Mouse (Mus musculus) spleen, adult 2 months (tissue): ENCODE results near the gene N4bp3. TPM values are rescaled to one million over a fixed set of nuclear protein-coding genes. Genes with fewer than 3 reads are reported as not detected.
"Not testable (repeated sequence)": the region's sequence is repeated elsewhere in the genome, so short reads cannot be mapped to it uniquely, and the experiment has no call there.

ENCODE experiments used
- DNase-seq, 2 experiments: peaks; one replicate each; pipeline versions ENCODE4 v3.0.0 to v3.0.0-alpha.2; 2012 to 2021; ENCODE audit warnings: low spot score in 2 of 2, low read depth in 1 of 2
- H3K27ac ChIP-seq: fragments of 200-500 bp; 2 replicates; pipeline ENCODE4 v1.5.1; 2012; ENCODE audit warnings: low read length, inconsistent platforms; ENCODE audit not compliant: insufficient read depth
- H3K27me3 ChIP-seq: fragments of 200-500 bp; 2 replicates; pipeline ENCODE4 v1.6.1; 2012; ENCODE audit warnings: mild to moderate bottlenecking, moderate library complexity, low read length, inconsistent platforms; ENCODE audit not compliant: control insufficient read depth, insufficient read depth
- H3K36me3 ChIP-seq: fragments of 200-500 bp; 2 replicates; pipeline ENCODE4 v1.6.1; 2012; ENCODE audit warnings: mild to moderate bottlenecking, low read length, inconsistent platforms; ENCODE audit not compliant: control insufficient read depth, insufficient read depth
- H3K4me1 ChIP-seq: fragments of 200-500 bp; 2 replicates; pipeline ENCODE4 v1.6.1; 2011; ENCODE audit warnings: inconsistent platforms; ENCODE audit not compliant: control insufficient read depth, insufficient read depth, insufficient read length
- H3K4me3 ChIP-seq: fragments of 200-500 bp; 2 replicates; pipeline ENCODE4 v1.5.1; 2011; ENCODE audit warnings: mild to moderate bottlenecking, inconsistent platforms; ENCODE audit not compliant: insufficient read depth, insufficient read length; ENCODE audit errors: extremely low read depth
- CTCF ChIP-seq: fragments of 200-500 bp; IDR thresholded peaks from 2 replicates; pipeline ENCODE4 v1.5.1; 2011; ENCODE audit warnings: mild to moderate bottlenecking, inconsistent platforms; ENCODE audit not compliant: insufficient read depth, insufficient read length, insufficient replicate concordance; ENCODE audit errors: extremely low read depth
- POLR2A ChIP-seq: fragments of 200-500 bp; IDR thresholded peaks from 2 replicates; pipeline ENCODE4 v1.6.1; 2011; ENCODE audit warnings: low read depth, low read length, inconsistent platforms
- WGBS: fragments of 180-500 bp; shearing (Covaris S2); methylation state at CpG from one replicate; pipeline ENCODE4 v1.1.7; 2018; 5-methylcytosine and 5-hydroxymethylcytosine counted together
- polyA plus RNA-seq: library from polyadenylated mRNA; depleted of rRNA; stranded (reverse); fragments of >200 nt; gene quantifications from 2 replicates; pipeline ENCODE4 v1.2.3, GENCODE M21; 2012

The N4bp3 gene
- polyA plus RNA-seq, 1 experiment, result 11.3 TPM

DNA sequence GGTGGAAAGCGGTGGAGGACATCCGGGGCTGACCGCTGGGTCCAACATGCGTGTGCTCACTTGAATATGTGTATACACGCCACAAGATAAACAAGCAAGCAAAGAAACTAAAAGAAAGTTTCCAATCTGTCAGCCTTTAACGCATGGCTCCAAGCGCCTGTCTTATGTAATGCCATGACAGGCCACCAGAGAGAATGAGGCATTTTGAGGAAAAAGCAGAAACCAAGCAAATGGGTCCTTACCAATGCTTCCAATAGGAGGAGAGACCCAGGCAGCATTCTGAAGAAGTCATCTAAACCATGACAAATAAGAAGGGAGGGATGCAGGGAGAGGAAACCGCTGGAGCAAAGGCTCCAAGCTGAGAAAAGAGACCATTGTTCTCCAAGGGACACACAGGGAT, 36.4 kb downstream of the N4bp3 start:
- WGBS, result 93% methylated on average over 8 of the region's 8 CpGs
- H3K4me1 ChIP-seq, result peaks cover 2% of the 10 kb centered on the region; the same call in 1 of the 2 replicates
- no peak overlapping the region for H3K4me3 ChIP-seq

GRCm38 (mm10) chr11:51609940-51610339, 40.7 kb downstream of the N4bp3 start:
- not testable (repeated sequence) for H3K4me1 ChIP-seq, H3K36me3 ChIP-seq, DNase-seq, H3K4me3 ChIP-seq, H3K27me3 ChIP-seq, H3K27ac ChIP-seq
- WGBS, result 70% methylated on average over 5 of the region's 5 CpGs

More for the DNA sequence above, 36.4 kb downstream of the N4bp3 start:
- DNase-seq, result no peak
- TF ChIP-seq CTCF (no peak), POLR2A (no peak)
- no peaks in the 10 kb centered on the region for H3K27me3 ChIP-seq
- H3K27ac ChIP-seq, result no peak overlapping the region
- no peaks in the 10 kb centered on the region for H3K36me3 ChIP-seq

GRCm38 (mm10) chr11:51609266-51609909, 41.3 kb downstream of the N4bp3 start:
- peaks cover 3% of the 10 kb centered on the region; the same call in 1 of the 2 replicates for H3K4me1 ChIP-seq
- H3K27ac ChIP-seq, result no peak overlapping the region
- no peak for TF ChIP-seq POLR2A
- TF ChIP-seq CTCF, result no peak
- WGBS, result 68% methylated on average over 3 of the region's 3 CpGs
- no peak overlapping the region for H3K4me3 ChIP-seq
- no peak for DNase-seq
- peaks cover 5% of the 10 kb centered on the region for H3K36me3 ChIP-seq
- H3K27me3 ChIP-seq, result no peaks in the 10 kb centered on the region

DNA sequence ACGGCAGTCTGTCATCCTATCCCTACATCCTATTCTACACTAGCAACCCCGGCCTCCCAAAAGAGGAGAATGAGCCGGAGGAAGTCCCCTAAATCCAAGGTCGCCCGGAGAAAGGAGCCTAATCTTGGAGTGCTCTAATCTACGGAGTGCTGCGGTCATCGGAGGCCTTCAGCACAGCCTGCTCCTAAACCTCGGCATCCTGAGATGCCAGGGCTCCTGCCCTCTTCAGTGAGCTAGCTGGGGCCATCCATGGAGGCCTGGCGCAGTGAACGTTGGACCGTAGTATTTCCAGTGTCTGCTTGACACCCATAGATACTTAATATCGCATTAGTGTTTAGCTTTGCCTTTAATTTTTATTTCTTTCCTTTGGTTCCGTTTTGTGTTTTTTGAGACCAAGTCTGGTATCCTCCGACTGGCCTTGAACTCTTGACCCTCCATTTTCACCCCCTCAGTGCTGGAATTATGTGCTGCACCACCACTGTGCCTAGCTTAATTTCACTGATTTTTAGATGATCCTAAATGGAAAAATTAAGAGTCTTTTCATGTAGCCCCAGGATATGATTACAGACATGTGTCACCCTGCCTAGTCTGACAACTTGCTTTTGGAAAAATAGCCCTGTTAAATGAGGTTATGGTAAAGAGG, 43.4 kb downstream of the N4bp3 start:
- peaks cover 21% of the 10 kb centered on the region for H3K36me3 ChIP-seq
- no peak for TF ChIP-seq CTCF
- peaks cover 3% of the 10 kb centered on the region; the same call in 1 of the 2 replicates for H3K4me1 ChIP-seq
- no peak for DNase-seq
- no peaks in the 10 kb centered on the region for H3K27me3 ChIP-seq
- peak overlapping the region; percentile 85 for H3K4me3 ChIP-seq
- WGBS, result 6% methylated on average over 15 of the region's 15 CpGs
- peak overlapping the region; percentile 82 for H3K27ac ChIP-seq

DNA sequence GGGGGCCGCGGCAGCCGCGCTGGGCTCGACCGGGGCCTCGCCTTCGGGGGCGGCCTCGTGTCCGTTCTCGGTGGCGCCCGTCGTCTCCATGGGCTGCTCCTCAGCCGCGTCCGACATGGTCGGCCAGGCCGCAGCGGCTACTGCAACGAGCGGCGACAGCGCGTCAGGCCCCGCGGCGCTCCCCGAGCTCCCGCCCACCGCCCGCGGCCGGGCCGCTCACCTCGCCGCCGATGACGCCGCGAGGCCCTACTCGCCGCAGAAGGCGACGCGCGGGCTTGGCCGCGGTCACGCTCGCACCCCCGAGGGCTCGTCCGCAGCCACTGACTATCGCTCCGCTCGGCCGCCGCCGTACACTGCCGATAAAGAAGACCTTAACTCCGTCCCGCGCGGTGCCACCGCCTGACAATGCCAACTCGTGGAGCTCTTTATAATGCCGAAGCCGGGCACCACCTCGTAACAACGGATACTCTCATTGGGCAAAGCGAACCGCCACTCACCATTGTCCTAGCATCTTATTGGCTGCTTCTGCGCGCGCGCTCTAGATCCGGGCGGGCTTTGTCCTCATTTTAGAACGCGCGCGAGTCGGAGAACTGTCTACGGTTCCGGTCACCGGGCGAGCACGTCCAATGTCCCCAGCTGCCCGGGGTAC, 44.1 kb downstream of the N4bp3 start, which contains the start of gene Hnrnpab:
TSS of gene Hnrnpab (minus strand) at position 401 of the 649 bp plus-strand sequence.
- H3K4me1 ChIP-seq, result peaks cover 3% of the 10 kb centered on the region; the same call in 1 of the 2 replicates
- DNase-seq, result peak; percentile 94 to 95
- no peak for TF ChIP-seq CTCF
- peak; percentile 99 for TF ChIP-seq POLR2A
- H3K27me3 ChIP-seq, result no peaks in the 10 kb centered on the region
- WGBS, result under 1% methylated on average over 91 of the region's 91 CpGs
- H3K4me3 ChIP-seq, result peak within 1 kb of the TSS; percentile 100
- H3K27ac ChIP-seq, result peak within 1 kb of the TSS; percentile 96
- H3K36me3 ChIP-seq, result peaks cover 28% of the 10 kb centered on the region

DNA sequence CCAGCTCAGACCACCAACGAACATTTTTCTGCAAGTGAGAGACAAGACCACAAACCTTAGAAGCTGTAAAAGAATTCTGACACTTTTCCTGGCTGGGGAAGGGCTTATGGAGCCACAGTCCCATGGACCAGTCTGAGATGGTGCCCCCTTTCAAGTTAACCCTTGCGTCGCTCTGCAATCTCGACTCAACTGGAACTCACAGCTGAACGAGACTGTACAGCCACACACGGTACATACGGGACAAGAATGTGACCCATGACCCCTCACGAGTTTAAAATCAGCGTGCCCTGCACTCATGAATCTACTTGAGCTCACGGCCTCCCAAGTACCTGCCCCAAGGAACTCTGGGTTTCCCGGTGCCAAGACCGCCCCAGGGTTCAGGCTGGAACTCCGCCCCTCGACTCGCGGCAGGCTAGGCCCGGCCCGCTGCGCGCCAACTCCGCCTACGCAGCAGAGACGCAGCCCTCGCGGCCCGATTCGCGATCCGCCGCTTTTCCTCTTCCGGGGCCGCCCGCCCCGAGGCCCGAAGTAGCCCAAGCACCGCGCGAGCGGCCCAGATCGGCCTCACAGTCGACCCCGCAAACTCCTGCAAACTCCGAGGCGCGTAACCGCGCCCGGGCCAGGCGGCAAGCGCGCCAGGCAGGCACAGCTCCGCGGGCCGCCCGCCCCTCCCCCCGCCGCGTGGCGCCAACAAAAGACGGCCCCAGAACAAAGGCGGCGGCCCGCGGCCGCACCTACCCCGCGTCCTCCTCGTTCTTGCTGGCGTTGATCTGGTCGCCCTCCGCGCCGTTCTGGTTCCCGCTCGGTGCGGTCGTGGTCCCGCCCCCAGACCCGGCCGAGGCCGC, 44.8 kb downstream of the N4bp3 start:
- peak overlapping the region; percentile 96 for H3K27ac ChIP-seq

More for the DNA sequence above, 44.8 kb downstream of the N4bp3 start:
- WGBS, result 1% methylated on average over 81 of the region's 81 CpGs
- DNase-seq, result peak; percentile 62 to 86
- Histone ChIP-seq H3K27me3 (no peaks in the 10 kb centered on the region), H3K4me3 (peak overlapping the region; percentile 100), H3K4me1 (peaks cover 3% of the 10 kb centered on the region; the same call in 1 of the 2 replicates), H3K36me3 (peaks cover 35% of the 10 kb centered on the region)
- no peak for TF ChIP-seq CTCF
- peak; percentile 48 for TF ChIP-seq POLR2A
